Mouse (Mus musculus) leukemia stem cell, adult 10-12 weeks (primary cell): ENCODE data around the gene Dact1. TPM values are rescaled to one million over a fixed set of nuclear protein-coding genes. Genes with fewer than 3 reads are reported as not detected.

Source experiments
- polyA plus RNA-seq: library from polyadenylated mRNA; stranded (reverse); fragments of >175 nt; gene quantifications from 2 replicates; pipeline ENCODE4 v1.2.3, GENCODE M21; 2012; ENCODE audit warnings: low replicate concordance

Dact1 gene
- 0.36 and 0.97 TPM in 2 replicates for polyA plus RNA-seq

GRCm38 (mm10) chr12:71309581-71310067, at the start of gene Dact1:
Gene Dact1, plus strand, starts transcription at chr12:71309884.

Other genes starting within 250 kb of the Dact1 start
- not detected in 2 replicates for gene Tomm20l, start 198.5 kb upstream of the Dact1 start, polyA plus RNA-seq
- 6.9 and 13.9 TPM in 2 replicates for gene Timm9, start 173.2 kb upstream of the Dact1 start, polyA plus RNA-seq
- 0.03 and 0.73 TPM in 2 replicates for gene 2700049A03Rik, start 173.0 kb upstream of the Dact1 start, polyA plus RNA-seq